Mouse (Mus musculus) T-helper 2 cell (primary cell): Measurements from ENCODE around the gene Gpr26.

Source experiments
- in situ Hi-C: fragments of 300-600 bp; cut with MboI, MseI; formaldehyde crosslinking; loops from one replicate; pipeline ENCODE4 v1.15.1; 2025; ENCODE audit warnings: high pct_unique_total_duplicates

Gene Gpr26

GRCm38 (mm10) chr7:131966023-131966915 lies at the start of gene Gpr26:
Gene Gpr26, plus strand, starts transcription at chr7:131966460.
- in situ Hi-C loops: no loop called here

DNA sequence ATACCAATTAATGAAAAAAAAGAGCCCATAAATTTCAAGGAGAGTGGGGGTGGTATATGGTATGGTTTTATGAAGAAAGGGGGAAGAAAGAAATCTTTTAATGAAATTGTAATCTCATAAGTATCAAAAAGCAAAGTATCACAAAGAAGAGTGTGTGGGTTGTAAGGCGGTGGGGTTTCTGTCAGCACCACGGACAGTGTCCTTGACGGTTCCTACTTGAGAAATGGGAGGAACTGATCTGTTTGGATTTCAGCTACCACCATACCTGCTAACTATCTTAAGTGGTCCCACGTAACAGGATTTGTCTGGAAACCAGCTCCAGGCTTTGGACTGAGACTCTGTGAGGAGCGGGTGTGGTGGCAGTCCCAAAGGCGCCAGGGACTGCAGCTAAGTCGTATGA lies 48.9 kb upstream of the Gpr26 start:
- in situ Hi-C loops: loop anchor here (25.0 kb wide), 1 partner anchor 570 kb away; no protein-coding TSS in a partner anchor

- in situ Hi-C loops: no loop called here
These were observed 38.8 kb upstream of the Gpr26 start for GRCm38 (mm10) chr7:131927288-131928050.

DNA sequence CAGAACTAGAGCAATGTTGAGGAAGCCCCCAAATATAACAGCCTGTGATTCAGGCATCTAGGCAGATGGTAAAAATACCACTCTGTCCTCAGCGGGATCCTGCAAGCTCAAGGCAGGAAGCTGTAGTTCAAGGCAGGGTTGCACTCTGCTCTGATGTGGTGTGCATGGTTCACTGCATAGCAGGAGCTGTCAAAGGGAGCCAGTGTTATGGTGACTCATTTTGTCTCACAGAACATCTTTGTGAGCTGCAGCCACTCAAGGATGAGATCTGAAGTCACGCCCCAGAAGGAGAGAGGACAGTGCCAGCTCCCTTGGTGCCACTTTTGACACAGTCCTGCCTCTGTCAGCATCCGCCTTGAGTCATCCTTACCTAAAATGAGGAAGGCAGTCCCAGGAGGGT lies 28.6 kb upstream of the Gpr26 start:
- in situ Hi-C loops: no loop called here

GRCm38 (mm10) chr7:131951131-131951530 lies 15.1 kb upstream of the Gpr26 start:
- in situ Hi-C loops: no loop called here

- in situ Hi-C loops: no loop called here
These were observed 12.9 kb upstream of the Gpr26 start for GRCm38 (mm10) chr7:131953402-131953801.

GRCm38 (mm10) chr7:131958705-131959104 lies 7.6 kb upstream of the Gpr26 start:
- in situ Hi-C loops: no loop called here

DNA sequence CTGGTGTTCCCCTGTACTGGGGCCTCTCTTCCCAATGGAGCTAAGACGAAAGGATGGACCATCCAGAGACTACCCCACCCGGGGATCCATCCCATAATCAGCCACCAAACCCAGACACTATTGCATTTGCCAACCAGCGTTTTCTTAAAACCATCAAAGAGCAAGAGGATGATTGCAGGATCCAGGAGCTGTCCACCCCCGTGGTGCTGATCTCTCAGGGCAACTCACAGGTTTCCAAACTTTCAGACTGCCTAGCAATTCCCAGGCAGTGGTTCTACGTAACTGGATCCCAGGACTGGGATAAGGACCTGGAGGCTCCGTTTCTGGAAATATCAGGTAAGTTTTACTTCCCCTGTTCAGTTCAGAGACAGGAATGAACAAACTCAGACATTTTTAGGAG lies 5.7 kb upstream of the Gpr26 start:
- in situ Hi-C loops: no loop called here

- in situ Hi-C loops: no loop called here
These were observed 745 bp downstream of the Gpr26 start for GRCm38 (mm10) chr7:131966916-131967494.

DNA sequence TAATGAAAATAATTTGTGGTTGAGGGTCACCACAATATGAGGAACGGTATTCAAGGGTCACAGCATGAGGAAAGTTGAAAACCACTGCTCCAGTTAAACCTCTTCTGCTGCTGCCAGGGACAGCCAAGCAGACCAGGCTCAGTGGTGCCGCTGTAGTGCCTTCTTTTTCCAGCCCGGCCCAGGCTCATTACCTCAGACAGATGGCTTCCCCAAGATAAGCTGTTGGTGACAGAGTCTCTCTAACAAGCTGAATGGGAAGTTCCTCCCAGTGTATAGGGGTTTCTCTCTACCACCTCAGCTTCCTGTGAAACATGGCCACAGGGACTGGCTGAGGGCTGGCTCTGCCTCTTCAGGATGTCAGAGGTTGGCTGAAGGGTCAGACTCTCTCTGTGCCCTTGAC lies 4.0 kb downstream of the Gpr26 start:
- in situ Hi-C loops: no loop called here

DNA sequence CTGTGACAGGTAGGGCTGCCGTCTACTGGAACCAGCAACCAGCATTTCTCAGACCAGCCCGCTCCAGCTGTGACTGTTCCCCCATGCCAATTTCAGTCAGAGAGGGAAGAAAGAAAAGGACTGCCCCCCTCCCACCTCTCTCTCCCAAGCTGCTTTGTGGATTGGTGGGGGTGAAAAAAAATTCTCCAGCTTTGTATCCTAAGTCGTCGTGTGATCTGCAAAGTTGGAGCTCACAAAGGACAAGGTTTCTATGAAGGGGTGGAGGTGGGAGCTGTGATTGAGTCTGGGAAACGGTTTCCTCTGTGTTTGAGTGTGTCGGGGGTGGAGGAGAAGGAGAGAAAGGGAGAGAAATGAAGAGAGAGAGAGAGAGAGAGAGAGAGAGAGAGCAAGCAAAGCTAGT lies 9.6 kb downstream of the Gpr26 start:
- in situ Hi-C loops: no loop called here

DNA sequence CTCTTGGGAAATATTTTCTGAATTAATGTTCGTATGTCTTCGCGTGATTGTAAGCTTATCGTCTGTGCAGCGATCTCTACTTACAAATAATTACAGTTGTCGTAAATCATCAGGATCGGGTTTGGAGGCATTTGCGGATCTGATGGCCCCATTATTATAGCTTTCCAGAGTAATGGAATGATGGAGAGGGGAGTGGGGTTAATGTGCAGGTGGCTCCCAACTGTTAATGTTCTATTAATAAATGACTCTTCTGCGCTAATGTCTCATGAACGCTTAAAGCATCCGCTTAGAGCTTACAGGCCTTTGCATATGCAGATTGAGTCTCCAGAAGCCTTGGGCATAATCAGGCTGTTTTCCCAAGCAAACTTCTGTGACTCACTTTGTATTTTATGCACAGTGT lies 12.3 kb downstream of the Gpr26 start:
- in situ Hi-C loops: no loop called here

- in situ Hi-C loops: no loop called here
These were observed 22.8 kb downstream of the Gpr26 start for GRCm38 (mm10) chr7:131989056-131989455.

GRCm38 (mm10) chr7:131992226-131992625 lies 26.0 kb downstream of the Gpr26 start:
- in situ Hi-C loops: no loop called here

- in situ Hi-C loops: no loop called here
These were observed 26.6 kb downstream of the Gpr26 start for GRCm38 (mm10) chr7:131992873-131993272.

DNA sequence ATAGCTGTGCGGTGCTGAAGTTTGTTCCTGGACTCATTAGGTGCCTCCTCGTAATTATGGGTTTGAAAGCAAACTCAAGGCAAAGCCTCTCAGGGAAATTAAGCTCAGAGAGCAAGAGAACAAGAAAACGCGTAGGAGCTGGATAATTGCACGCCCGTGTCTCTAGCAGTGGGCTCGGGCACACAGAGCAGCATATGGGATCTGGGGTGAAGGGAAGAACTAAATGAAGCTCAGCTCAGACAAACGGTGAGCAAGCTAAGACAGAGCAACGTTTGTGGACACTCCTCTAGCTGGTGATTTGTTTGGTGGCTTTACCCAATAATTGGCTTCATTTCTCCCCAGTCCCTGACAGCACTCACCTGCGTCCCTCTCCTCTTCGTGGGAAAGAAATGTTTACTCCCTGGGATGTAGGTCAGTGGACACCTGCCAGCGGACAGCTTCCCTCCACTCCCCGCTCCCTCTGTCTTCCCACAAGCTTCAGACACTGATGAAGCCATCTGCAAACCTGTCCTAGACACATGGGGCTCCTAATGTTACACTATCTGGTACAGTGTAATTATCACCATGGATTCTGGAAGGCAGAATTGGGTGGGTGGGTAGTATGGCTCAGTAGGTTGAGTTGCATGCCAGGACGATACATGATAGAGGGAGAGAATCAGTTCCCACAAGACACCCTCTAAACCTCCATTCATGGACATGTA lies 39.9 kb downstream of the Gpr26 start:
- in situ Hi-C loops: no loop called here

DNA sequence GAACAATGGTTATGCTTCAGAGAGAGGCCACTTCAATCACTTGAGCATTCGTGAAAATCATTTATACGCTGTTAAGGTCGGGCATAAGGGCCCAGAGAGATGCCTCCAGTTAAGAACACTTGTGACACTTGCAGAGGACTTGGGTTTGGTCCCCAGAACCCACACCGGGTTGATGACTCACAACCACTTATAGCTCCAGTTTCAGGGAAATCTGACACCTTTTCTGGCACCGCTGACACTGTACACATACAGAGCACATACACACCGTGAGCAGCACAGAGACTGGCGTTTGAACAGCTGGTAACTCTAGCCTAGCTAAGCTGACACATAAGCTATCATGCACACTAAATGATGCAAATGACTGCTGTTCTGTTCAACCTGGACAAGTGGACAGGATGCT lies 42.7 kb downstream of the Gpr26 start:
- in situ Hi-C loops: no loop called here

DNA sequence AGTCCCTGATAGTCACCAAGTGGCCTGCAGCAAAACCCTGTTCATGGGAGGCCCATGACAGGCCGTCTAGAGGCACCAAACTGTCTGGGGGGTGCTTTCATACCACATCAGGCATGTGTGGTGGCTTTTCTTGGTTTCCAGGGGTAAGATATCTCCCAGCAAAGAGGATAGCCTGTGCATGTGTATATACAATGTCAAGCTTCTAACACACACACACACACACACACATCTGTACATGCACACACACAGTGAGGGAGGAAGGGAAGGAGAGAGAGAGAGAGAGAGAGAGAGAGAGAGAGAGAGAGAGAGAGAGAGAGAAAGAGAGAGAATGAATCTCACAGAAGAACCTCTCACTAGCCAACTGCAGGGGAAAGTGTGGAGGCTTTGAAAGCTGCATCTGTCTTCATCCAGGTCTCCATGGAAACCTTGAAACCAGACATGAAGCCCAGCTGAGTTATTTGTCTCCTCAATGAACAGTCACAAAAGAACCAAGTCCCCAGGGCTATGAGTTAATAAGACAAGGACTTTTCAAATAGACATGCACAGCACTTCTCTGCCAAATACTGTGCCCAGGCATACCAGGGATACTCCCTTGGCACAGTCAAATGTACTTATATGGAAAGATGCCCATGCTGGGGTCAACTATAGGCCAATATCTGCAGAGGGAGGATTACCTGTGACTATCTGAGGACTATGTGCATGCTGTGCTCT lies 46.9 kb downstream of the Gpr26 start:
- in situ Hi-C loops: no loop called here

GRCm38 (mm10) chr7:132013970-132014369 lies 47.7 kb downstream of the Gpr26 start:
- in situ Hi-C loops: no loop called here

DNA sequence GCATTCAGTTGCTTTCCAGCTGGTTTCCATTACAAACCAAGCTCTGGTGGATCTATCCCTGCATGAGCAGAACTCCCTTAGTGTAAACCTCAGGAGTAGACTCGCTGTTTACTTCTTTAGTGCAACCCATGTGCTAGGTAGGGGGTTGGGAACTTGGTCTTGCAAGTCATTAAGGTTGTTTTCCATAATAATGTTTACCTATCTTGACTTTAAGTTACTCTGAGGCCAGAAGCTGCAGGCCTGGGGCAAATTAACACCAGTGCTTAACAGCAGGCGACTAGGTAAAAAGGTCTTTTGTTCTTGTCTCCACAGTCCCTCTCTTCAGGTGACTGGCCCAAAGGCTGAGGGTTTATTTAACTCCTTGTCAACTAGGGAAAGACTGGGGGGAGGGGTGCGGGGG lies 48.9 kb downstream of the Gpr26 start:
- in situ Hi-C loops: no loop called here

DNA sequence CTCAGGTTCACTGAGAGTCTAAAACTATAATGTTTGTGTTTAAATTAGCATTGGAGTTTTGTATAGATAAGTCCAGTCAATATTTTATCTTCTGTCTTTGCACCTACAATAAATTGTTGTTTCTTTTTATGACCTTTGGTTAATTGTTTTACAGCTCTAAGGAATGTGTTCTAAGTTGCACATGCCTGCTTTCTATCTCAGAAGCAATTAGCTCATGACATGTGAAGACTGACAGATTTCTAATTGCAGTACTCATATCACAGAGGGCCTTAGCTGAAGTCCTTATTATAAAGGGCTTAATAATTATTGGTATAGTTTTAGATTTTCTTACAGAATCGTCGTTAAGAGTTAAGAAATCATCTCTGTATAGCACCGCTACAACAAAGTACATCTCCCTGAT lies 49.7 kb downstream of the Gpr26 start:
- in situ Hi-C loops: no loop called here
